Mouse (Mus musculus) adrenal gland, postnatal 10 days (tissue): ENCODE data around the gene Galnt15. TPM values are rescaled to one million over a fixed set of nuclear protein-coding genes. Genes with fewer than 3 reads are reported as not detected.
A peak's percentile ranks its signal among the peaks of the same experiment; 100 is the strongest.
"Not testable (repeated sequence)": the region's sequence is repeated elsewhere in the genome, so short reads cannot be mapped to it uniquely, and the experiment has no call there.

Source experiments
- DNase-seq: peaks from one replicate; pipeline ENCODE4 v3.0.0; 2021; ENCODE audit warnings: mixed read lengths
- total RNA-seq, 2 experiments: library from RNA; stranded (reverse); gene quantifications; 2 replicates each; pipeline ENCODE4 v1.2.3; 2021

Gene Galnt15
- total RNA-seq, 2 experiments from 2014 or later, result 10.2 to 10.6 TPM

DNA sequence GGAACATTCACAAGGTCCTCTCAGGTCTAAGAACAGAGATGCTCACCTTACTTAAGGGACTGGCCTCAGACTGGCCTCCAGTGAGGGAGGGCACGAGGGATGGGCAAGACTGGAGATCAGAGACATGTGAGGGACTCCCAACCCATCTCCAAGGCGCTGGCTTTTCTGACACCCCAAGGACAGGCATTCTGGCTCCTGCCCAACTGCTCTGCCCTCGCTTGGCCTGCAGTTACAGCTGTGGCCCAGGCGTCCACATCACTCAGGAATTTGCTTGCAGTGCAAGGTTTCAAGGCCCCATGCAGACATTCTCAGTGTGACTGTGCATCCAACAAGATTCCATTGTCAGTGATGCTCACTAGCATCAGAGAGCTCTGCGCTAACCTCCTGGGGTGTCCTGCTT is 7.7 kb downstream of the Galnt15 start:
- DNase-seq, result peak; percentile 79

DNA sequence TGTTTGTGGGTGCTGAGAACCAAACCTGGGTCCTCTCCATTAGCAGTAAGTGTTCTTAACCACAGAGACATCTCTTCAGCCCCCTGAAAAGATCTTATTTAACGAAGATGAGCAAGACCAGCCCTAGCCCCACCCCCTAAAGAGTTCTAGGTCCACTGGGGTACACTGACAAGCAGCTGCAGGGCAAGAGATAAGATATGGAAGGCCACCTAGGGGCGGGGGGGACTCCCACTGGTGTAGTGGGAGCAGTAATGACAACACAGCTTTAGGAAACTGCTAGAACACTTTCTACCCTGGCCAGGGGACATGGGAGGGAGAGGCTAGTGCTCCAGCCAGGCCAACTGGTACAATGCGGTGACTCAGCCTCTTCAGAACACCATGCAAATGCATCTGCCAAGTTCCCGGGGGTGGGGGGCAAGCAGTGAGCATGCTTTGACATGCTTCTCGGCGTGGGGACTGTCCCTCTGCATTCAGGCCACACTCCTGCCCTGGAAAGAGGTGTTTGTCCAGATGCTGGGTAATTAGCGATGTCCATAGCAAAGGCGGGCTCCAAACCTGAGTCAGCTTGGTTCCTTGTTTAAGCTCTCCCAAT is 9.0 kb downstream of the Galnt15 start:
- no peak for DNase-seq

DNA sequence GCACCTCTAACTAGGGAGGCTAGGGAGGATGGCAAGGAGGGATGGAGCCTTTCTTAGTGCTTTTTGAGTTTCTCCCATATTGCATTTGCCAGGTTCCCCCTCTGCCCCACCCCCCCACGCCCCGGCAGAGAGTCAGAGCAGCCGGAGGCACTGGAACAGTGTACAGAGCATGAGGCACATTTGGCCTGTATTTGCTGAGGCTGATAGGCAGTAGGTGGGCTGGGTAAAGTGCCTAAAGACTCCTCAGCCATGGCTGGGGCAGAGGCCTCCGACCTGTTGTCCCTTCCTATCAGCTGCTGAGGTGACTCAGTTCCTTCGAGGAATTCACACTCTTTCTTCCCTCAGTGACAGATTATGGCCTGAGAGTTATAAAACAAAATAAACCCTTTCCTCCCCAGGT is 13.3 kb downstream of the Galnt15 start:
- DNase-seq, result no peak

DNA sequence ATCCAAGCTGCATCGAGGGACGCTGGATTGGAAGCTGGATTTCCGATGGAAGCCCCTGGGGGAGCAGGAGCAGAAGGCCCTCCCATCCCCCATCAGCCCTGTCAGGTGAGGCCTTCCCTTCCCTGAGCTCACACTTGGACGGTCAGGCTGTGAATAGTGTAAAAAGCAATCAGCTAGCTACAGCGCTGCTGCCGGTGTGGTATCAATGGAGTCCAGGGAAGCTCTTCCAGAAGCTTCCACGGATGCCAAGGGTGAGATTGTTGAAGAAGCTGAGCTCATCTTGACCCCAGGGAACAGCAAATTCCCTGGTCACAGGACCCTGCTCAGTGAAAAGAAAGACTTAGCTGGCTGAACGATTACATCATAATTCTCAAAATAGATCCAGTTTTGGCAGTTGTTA is 17.6 kb downstream of the Galnt15 start:
- DNase-seq, result no peak

DNA sequence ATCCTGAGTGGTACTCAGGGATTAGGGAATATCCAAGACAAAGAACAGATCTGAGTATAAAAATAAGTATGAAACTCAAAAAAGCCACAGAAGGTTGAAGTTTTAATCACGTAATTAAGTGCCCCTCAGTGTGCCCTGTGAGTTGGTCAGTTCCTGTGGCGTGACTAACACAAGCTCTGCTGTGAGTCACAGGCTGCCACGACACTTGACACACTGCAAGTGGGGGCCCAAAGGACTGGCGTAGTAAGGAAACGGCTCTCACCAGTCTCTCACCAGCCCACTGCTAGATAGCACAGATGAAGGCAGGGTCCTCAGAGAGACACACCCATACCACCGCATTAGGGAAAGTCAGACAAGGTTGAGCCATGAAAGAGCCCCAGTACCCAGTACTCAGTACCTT is 21.4 kb downstream of the Galnt15 start:
- no peak for DNase-seq

DNA sequence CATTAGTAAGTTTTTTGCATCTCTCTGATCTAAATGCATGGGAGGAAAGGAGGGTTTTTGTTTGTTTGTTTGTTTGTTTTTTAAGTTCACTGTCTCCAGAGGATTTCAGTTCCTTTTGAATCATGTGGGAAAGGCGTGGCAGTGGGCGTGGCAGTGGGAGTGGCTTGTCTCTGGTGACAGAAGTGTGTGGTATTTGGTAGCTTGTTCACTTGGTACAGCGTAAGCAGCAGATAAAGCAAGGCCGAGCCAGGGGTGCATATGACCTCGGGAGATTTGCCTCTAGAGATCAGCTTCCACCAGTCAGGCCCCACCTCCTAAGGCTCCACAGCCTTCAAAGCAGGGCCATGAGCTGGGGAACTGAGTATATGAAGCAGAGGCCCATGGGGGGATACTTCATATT is 25.1 kb downstream of the Galnt15 start:
- DNase-seq, result no peak

DNA sequence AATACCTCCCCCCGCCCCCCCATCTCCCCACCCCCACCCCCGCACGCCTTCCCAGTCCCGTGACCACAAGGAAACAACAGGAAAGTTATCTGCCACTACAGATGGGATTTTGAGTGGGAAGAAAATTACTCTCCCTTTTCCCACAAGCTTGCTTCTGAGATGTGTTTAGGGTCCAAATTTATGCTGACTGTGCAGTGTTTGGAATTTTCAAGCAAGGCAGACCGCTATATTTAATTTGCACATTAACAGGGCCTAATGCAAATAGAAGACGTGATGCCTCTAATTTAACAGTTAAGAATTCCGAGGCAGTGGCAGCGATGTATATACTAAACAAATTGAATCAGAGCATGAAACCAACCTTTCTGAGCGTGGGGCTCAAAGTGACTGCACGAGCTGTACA is 26.0 kb downstream of the Galnt15 start:
- DNase-seq, result no peak

DNA sequence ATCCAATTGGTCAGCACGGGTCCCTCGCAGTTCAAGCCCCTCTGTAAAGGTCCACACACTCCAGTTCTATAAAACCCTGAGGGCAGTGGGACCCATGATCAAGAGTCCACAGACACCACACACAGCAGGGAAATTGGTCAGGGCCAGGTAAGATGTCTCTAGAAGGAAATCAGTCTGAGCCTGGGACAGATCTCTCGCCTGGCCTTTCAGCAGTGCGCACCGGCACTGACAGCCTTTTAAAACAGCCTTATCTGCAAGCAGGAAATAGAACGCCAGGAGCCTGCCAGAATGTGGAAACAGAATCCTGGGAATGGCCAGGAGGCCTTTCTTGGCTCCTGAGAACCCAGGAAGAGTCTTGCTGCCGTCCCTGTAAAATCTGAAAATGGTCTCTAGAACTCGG is 27.0 kb downstream of the Galnt15 start:
- DNase-seq, result no peak

DNA sequence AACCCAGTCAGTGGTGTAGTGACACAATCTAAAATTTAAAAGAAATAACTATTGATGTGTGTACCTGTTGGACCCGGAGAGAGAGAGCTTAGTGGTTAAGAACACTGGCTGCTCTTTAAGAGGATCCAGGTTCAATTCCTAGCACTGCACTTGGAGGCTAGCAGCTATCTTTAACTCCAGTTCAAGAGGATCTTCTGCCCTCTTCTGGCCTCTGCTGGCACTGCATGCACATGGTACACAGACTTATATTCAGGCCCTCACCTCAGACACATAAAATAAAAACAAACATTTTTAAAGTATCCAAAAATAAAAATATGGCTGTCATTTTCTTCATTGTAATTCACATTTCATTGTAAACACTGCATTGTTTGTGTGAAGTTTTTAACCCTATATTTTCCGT is 27.9 kb downstream of the Galnt15 start:
- DNase-seq, result peak; percentile 32

DNA sequence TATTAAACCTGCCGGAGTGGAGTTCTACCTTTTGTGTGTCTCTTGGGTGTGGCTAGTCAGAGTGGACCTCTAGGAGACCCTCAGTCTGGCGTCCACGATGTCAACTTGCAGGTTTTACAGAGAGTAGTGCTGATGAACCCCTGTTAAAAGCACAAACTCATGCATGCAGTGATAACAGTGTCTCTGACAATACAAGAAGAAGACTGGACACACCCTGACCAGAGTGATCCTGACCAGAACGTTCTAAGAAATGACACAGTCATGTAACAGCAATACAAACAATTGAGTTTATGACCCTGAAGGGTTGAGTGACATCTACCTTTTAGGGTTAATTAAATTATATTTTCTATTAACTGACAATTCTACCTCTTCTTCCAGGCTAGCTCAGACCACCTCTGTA is 28.9 kb downstream of the Galnt15 start:
- no peak for DNase-seq

DNA sequence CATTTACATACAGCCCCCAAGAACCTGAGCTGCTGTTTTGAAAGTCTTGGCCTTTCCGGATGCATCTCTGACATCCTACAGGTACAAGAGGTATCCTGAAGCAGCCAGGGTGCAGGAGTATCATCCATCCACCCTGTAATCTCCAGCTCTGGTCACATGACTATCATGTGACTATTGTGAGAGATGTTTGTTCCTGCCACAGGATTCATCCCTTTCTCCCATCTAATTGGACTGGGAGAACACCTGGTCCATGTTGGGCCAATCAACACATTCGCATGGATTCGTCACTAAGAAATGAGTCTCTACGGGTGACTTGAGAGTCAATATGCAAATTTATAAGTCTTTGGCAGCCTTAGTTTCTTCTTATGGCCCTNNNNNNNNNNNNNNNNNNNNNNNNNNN is 32.6 kb downstream of the Galnt15 start:
- DNase-seq, result no peak

DNA sequence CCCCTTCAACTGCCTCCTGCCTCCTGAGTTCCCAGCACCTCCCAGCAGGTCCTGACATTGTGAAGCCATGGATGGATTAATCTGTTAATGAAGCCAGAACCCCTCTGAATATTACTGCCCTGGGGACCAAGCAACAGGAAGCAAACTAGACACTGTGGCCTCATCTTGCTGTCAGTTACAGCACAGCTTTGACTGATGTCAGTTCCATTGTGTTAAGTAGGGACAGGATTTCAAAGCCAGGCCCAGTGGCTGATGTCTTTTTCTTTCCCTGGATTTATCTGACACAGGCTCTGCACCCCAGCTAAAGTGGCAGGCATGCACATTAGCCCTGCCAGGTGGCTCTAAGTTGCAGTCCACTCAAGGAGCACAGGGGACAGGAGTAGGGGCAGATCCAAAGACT is 44.0 kb downstream of the Galnt15 start:
- DNase-seq, result no peak

DNA sequence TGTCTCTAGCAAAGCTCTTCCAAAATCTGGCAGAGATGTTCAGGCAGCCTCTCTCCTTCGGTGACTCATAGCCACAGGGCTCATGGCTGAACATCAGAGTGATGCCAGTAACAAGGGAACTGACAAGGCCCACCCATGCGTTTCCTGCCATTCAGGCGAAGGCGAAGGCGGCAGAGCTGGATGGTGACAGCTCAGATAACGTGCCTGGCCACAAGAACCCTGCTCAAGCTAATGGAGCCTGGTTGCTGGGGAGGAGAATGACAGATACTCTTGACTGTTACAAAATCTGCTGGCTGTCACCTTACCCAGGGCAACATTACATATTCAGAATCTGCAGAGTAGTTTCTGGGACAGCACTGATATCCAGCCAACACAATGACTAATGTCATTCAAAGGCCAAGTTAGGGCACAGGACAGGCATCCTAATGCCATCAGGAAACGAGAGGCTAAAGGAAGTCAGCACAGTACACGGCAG is 44.5 kb downstream of the Galnt15 start:
- peak; percentile 55 for DNase-seq

DNA sequence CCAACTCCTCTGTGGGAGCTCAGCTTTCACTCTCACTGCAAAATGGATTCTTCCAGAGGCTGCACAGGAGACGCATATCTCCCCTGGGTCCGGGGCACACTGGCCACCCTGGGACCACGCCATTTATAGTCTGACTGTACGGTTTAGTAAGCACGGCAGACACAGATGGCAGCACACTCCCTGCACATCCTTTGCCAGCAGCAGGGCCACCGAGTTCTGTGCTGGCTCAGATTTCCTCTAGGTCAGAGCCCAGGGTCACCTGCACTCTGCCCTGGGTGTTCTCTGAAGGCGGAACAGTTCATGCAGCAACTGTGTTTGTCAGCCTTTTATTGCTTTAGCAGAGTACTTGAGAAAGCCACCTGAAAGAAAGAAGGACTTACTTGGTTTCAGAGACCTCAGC is 45.1 kb downstream of the Galnt15 start:
- no peak for DNase-seq

DNA sequence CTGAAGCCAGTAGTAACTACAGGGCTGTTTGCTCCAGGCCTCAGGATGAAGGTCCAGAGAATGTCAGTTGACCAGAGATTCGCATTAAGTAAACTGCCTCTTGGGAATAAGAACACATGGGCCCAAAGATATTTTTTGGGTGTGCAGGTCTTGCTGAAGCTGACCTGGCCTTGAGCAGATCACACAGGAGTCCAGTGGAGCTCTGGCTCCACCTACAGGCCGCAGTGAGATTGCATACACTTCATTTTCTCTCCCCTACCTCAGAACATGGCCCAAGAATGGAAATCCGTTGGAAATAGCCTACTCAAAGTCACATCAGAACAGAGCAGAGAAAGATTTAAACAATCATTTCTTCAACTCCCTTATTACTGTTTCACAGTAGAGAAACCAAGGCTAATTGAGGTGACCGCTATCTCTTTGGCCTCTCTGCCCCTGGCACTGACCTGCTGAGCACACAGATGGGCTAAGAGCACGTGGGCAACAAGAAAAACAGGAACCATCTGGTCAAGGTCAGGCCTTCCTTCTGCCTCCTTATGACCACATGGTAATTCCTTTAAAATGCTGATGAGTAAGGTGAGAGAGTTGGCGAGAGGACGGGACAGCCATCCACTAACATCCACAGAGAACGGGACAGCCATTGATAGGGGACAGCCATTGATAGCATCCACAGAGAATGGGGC is 48.2 kb downstream of the Galnt15 start:
- peak; percentile 81 for DNase-seq

DNA sequence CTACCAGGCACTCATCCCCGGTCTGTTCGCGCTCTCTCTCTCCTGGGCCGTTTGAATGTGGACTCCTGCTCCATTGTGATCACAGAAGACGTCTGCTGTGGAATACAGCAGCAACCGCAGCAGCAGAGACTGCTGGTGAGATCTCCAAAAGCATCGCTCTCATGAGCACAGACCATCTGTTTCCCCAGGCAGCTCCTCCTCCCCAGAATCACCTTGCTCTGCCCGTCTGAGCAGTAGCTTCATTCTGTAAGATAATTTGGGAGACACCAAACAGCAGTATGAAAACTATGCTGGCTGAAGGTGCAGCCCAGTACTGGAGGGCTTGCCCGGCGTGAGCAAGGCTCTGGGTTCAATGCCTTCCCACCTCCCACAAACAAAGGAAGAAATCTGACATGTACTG is 52.2 kb downstream of the Galnt15 start:
- no peak for DNase-seq

DNA sequence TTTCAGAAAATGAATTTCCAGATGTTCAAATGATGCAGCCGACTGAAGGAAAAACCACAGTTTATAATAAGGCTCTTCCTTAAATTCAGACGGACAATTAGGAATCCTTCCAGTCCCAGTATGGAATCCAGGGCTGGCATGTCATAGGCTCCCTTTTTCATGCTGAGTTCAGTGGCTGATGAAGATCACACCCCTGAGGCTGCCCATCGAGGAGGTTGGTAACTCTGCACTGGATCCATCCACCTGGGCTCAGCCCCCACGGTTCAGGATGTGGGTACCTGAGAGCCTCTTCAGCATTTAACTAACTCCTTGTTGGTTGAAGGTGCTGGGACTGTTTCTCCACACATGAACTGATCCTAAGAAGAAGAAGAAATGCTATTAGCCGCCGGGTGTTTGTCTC is 54.1 kb downstream of the Galnt15 start:
- no peak for DNase-seq

DNA sequence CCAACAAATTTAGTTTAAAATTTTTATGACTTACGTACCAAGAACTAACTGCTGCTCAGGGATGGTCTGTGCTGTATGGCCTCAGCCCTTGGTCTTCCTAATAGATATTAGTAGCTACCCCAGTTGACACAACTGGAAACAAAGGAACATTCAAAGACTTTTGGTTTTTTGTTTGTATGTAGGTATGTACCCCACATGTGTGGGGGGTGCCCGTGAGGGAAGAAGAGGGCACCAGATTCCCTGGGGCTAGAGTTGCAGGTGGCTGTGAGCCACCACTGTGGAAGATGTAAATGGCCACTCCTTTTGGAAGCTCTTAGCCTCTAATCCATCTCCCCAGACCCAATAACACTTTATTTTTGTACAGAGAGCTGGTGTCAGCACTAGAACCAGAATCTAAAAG is 54.7 kb downstream of the Galnt15 start:
- no peak for DNase-seq

DNA sequence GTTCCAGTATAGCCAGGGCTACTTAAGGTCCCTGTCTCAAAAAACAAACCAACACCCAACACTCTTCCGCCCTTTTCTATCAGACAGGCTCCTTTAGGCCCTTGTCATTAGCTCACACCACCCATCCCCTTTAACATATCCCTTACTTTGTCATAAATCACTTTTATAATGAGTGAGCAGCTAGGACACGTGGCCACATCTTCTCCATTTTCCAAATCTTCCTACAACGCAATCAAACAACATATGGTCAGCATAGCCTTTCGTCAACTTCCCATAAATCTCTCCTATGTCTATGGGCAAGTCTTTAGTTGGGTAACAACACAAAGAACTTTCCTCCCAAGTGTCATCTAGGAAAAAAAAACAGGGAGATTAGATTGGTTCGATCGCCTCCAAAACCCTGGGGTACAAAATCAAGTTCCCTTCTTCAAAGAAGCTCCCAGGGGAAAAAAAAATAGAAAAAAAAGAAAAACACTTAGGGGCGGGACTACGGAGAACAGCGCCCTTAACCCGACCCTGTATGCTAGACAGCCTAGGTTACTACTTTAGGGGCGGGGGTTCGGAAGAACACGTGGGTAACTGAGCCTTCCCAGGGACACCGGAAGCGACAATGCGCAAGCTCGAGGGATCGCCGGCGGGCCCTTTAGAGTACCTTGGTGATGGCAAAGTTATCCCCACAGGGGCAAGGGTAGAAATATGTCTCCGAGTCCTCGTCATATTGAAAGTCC is 56.1 kb downstream of the Galnt15 start, which contains the start of gene Oxnad1:
Gene Oxnad1 (plus strand): TSS at position 614 of the 725 bp plus-strand sequence.
- no peak for DNase-seq

DNA sequence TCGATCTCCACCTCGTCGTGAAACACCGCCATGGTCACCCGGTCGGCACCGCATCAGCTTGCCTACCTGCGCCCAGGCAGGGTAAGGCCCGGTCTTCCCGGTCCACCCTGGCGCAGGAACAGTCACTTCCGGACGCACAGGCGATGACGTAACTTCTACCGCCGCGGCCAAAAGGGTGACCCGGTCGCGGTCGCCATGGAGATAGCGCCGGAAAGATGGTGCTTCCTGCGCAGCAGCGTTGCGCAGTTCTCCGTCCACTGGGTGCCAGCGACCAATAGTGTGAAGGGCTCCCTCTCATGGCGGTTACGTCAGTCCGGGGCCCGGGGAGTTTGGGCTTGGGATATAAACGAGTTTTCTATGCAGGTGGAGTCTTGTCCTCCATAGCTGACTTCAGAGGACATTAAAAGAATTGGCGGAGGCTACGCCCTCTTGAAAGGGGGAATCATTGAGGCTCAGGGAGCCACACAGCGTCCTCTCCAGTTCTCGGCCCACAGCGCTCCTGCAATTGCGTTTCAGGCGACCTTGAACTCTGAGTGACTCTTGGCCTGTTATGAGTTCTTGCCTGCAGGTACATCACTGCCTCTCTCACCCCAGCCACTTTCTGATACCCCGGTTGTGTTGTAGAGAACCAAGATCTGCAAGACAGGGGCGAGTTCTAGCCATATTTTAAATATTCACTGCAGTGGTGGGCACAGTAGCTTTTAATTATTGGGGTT is 56.9 kb downstream of the Galnt15 start, which contains the start of gene Dph3:
Gene Dph3 (minus strand): TSS at position 244 of the 716 bp plus-strand sequence.
- DNase-seq, result peak; percentile 99

DNA sequence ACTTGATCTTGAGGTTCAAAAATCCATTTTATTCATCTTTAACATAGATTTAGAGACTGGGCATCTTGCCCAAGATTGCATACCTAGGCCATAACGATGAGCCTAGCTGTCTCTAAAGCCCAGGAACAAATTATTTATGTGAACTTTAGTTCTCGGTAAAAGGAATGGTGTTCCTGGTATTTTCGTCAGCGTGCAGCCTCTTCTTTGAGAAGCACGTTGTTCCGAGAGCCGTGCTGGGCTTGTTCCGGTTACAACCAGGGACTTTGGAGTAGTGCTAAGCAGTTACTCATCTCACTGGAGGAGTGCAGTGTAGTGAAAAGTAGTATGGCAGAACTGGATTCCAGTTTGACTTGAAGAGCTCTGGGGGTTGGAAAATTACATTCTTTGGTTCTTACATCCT is 57.4 kb downstream of the Galnt15 start:
- DNase-seq, result no peak

DNA sequence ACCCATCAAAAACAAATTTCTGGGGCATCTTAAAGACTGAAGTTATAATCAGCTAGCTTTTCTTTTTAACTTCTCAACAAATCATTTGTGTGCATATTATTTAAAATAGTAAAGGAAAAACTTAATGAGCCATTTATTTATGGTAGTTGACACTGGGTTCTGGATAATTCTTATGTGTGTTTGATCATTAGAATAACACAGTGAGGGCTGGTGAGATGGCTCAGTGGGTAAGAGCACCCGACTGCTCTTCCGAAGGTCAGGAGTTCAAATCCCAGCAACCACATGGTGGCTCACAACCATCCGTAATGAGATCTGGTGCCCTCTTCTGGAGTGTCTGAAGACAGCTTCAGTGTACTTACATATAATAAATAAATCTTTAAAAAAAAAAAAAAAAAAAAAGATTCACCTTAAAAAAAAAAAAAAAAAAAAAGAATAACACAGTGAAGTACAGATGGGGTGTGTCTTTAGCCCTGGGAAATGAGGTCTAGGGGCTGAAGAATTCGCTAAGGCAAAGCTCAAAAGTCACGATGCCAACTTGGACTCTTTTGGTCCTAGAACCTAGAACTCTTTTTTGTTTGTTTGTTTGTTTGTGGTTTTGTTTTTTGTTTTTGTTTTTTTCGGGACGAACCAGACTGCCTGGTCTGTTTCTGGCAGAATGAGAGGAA is 58.9 kb downstream of the Galnt15 start:
- DNase-seq, result not testable (repeated sequence)
